Mouse (Mus musculus): Measurements from ENCODE around the gene Mindy2. TPM values are rescaled to one million over a fixed set of nuclear protein-coding genes. Genes with fewer than 3 reads are reported as not detected.

Gene Mindy2
- polyA plus RNA-seq, 1 experiment from 2014 or later: 12.9 TPM

GRCm38 (mm10) chr9:70671278-70671677 lies 14.3 kb upstream of the Mindy2 start:
- Histone ChIP-seq H3K4me1 (ENCODE audit: control insufficient read depth, low read depth, low read length) (peaks cover 45% of the 10 kb centered on the region), H3K27ac (ENCODE audit: low read length) (peak overlapping the region; percentile 93), H3K9me3 (replicated peaks; ENCODE audit: control insufficient read depth, low read length) (peaks cover 3% of the 10 kb centered on the region), H3K27me3 (ENCODE audit: control insufficient read depth, insufficient read depth, low read depth, low read length) (no peaks in the 10 kb centered on the region), H3K4me2 (ENCODE audit: low read depth, low read length) (peak overlapping the region; percentile 44; the same call in 1 of the 2 replicates), H3K36me3 (ENCODE audit: control insufficient read depth, insufficient read depth) (no peaks in the 10 kb centered on the region), H3K4me3 (ENCODE audit: low read depth, low read length) (no peak overlapping the region), H3K9ac (ENCODE audit: low read depth, low read length) (peak overlapping the region; percentile 47)
- ATAC-seq (ENCODE audit: low read depth): 0 out of 2 replicates have a peak, but pooled peaks have one; percentile 19
- WGBS (ENCODE audit: insufficient replicate concordance): 23% methylated on average over 6 of the region's 6 CpGs

GRCm38 (mm10) chr9:70670381-70670780 lies 13.4 kb upstream of the Mindy2 start:
- H3K27ac ChIP-seq (ENCODE audit: low read length): peak overlapping the region; percentile 93
- H3K9ac ChIP-seq (ENCODE audit: low read depth, low read length): peak overlapping the region; percentile 53
- WGBS (ENCODE audit: insufficient replicate concordance): 27% methylated on average over 6 of the region's 6 CpGs
- H3K27me3 ChIP-seq (ENCODE audit: control insufficient read depth, insufficient read depth, low read depth, low read length): no peaks in the 10 kb centered on the region
- ATAC-seq (ENCODE audit: low read depth): peak; percentile 70
- peaks cover 3% of the 10 kb centered on the region for H3K9me3 ChIP-seq (replicated peaks; ENCODE audit: control insufficient read depth, low read length)
- H3K4me2 ChIP-seq (ENCODE audit: low read depth, low read length): peak overlapping the region; percentile 28
- peaks cover 40% of the 10 kb centered on the region for H3K4me1 ChIP-seq (ENCODE audit: control insufficient read depth, low read depth, low read length)
- no peaks in the 10 kb centered on the region; the same call in 1 of the 2 replicates for H3K36me3 ChIP-seq (ENCODE audit: control insufficient read depth, insufficient read depth)
- H3K4me3 ChIP-seq (ENCODE audit: low read depth, low read length): no peak overlapping the region

GRCm38 (mm10) chr9:70669197-70669596 lies 12.2 kb upstream of the Mindy2 start:
- peak overlapping the region; percentile 41 for H3K4me2 ChIP-seq (ENCODE audit: low read depth, low read length)

GRCm38 (mm10) chr9:70668048-70668447 lies 11.1 kb upstream of the Mindy2 start:
- H3K4me1 ChIP-seq (ENCODE audit: control insufficient read depth, low read depth, low read length): peaks cover 34% of the 10 kb centered on the region
- H3K4me2 ChIP-seq (ENCODE audit: low read depth, low read length): no peak overlapping the region
- no peak overlapping the region for H3K4me3 ChIP-seq (ENCODE audit: low read depth, low read length)
- no peak overlapping the region for H3K9ac ChIP-seq (ENCODE audit: low read depth, low read length)
- H3K27me3 ChIP-seq (ENCODE audit: control insufficient read depth, insufficient read depth, low read depth, low read length): no peaks in the 10 kb centered on the region
- H3K27ac ChIP-seq (ENCODE audit: low read length): peak overlapping the region; percentile 93
- peaks cover 3% of the 10 kb centered on the region for H3K9me3 ChIP-seq (replicated peaks; ENCODE audit: control insufficient read depth, low read length)
- H3K36me3 ChIP-seq (ENCODE audit: control insufficient read depth, insufficient read depth): no peaks in the 10 kb centered on the region; the same call in 1 of the 2 replicates
- no peak for ATAC-seq (ENCODE audit: low read depth)

More at GRCm38 (mm10) chr9:70669197-70669596, 12.2 kb upstream of the Mindy2 start:
- Histone ChIP-seq H3K4me1 (ENCODE audit: control insufficient read depth, low read depth, low read length) (peaks cover 35% of the 10 kb centered on the region), H3K4me3 (ENCODE audit: low read depth, low read length) (no peak overlapping the region), H3K27ac (ENCODE audit: low read length) (peak overlapping the region; percentile 93), H3K36me3 (ENCODE audit: control insufficient read depth, insufficient read depth) (no peaks in the 10 kb centered on the region; the same call in 1 of the 2 replicates), H3K9ac (ENCODE audit: low read depth, low read length) (peak overlapping the region; percentile 22), H3K27me3 (ENCODE audit: control insufficient read depth, insufficient read depth, low read depth, low read length) (no peaks in the 10 kb centered on the region), H3K9me3 (replicated peaks; ENCODE audit: control insufficient read depth, low read length) (peaks cover 3% of the 10 kb centered on the region)
- 11% methylated on average over 2 of the region's 2 CpGs for WGBS (ENCODE audit: insufficient replicate concordance)
- ATAC-seq (ENCODE audit: low read depth): peak; percentile 91

GRCm38 (mm10) chr9:70666811-70667210 lies 9.8 kb upstream of the Mindy2 start:
- 59% methylated on average over 7 of the region's 7 CpGs for WGBS (ENCODE audit: insufficient replicate concordance)
- Histone ChIP-seq H3K9me3 (replicated peaks; ENCODE audit: control insufficient read depth, low read length) (peaks cover 3% of the 10 kb centered on the region), H3K4me1 (ENCODE audit: control insufficient read depth, low read depth, low read length) (peaks cover 23% of the 10 kb centered on the region), H3K36me3 (ENCODE audit: control insufficient read depth, insufficient read depth) (no peaks in the 10 kb centered on the region; the same call in 1 of the 2 replicates), H3K27ac (ENCODE audit: low read length) (no peak overlapping the region), H3K9ac (ENCODE audit: low read depth, low read length) (no peak overlapping the region), H3K27me3 (ENCODE audit: control insufficient read depth, insufficient read depth, low read depth, low read length) (no peaks in the 10 kb centered on the region), H3K4me3 (ENCODE audit: low read depth, low read length) (no peak overlapping the region), H3K4me2 (ENCODE audit: low read depth, low read length) (no peak overlapping the region)
- ATAC-seq (ENCODE audit: low read depth): no peak

- no peak overlapping the region for H3K4me2 ChIP-seq (ENCODE audit: low read depth, low read length)
- H3K4me1 ChIP-seq (ENCODE audit: control insufficient read depth, low read depth, low read length): peaks cover 15% of the 10 kb centered on the region
- peaks cover 3% of the 10 kb centered on the region for H3K9me3 ChIP-seq (replicated peaks; ENCODE audit: control insufficient read depth, low read length)
- H3K27ac ChIP-seq (ENCODE audit: low read length): no peak overlapping the region
- no peak for ATAC-seq (ENCODE audit: low read depth)
- no peaks in the 10 kb centered on the region; the same call in 1 of the 2 replicates for H3K36me3 ChIP-seq (ENCODE audit: control insufficient read depth, insufficient read depth)
- H3K4me3 ChIP-seq (ENCODE audit: low read depth, low read length): no peak overlapping the region
- 66% methylated on average over 16 of the region's 16 CpGs for WGBS (ENCODE audit: insufficient replicate concordance)
- no peaks in the 10 kb centered on the region for H3K27me3 ChIP-seq (ENCODE audit: control insufficient read depth, insufficient read depth, low read depth, low read length)
- no peak overlapping the region for H3K9ac ChIP-seq (ENCODE audit: low read depth, low read length)
Observed at GRCm38 (mm10) chr9:70665372-70666145, 8.6 kb upstream of the Mindy2 start.

- Histone ChIP-seq H3K4me1 (ENCODE audit: control insufficient read depth, low read depth, low read length) (peaks cover 11% of the 10 kb centered on the region), H3K9me3 (replicated peaks; ENCODE audit: control insufficient read depth, low read length) (peaks cover 3% of the 10 kb centered on the region), H3K4me2 (ENCODE audit: low read depth, low read length) (no peak overlapping the region), H3K36me3 (ENCODE audit: control insufficient read depth, insufficient read depth) (no peaks in the 10 kb centered on the region; the same call in 1 of the 2 replicates), H3K9ac (ENCODE audit: low read depth, low read length) (no peak overlapping the region), H3K27ac (ENCODE audit: low read length) (no peak overlapping the region), H3K27me3 (ENCODE audit: control insufficient read depth, insufficient read depth, low read depth, low read length) (no peaks in the 10 kb centered on the region), H3K4me3 (ENCODE audit: low read depth, low read length) (no peak overlapping the region)
- ATAC-seq (ENCODE audit: low read depth): no peak
- 77% methylated on average over 4 of the region's 4 CpGs for WGBS (ENCODE audit: insufficient replicate concordance)
Observed at GRCm38 (mm10) chr9:70664847-70665246, 7.9 kb upstream of the Mindy2 start.

- Histone ChIP-seq H3K9me3 (replicated peaks; ENCODE audit: control insufficient read depth, low read length) (no peaks in the 10 kb centered on the region), H3K27me3 (ENCODE audit: control insufficient read depth, insufficient read depth, low read depth, low read length) (no peaks in the 10 kb centered on the region), H3K9ac (ENCODE audit: low read depth, low read length) (peak overlapping the region; percentile 55), H3K27ac (ENCODE audit: low read length) (peak overlapping the region; percentile 58), H3K4me3 (ENCODE audit: low read depth, low read length) (peak overlapping the region; percentile 90), H3K4me1 (ENCODE audit: control insufficient read depth, low read depth, low read length) (peaks cover 24% of the 10 kb centered on the region), H3K4me2 (ENCODE audit: low read depth, low read length) (peak overlapping the region; percentile 46), H3K36me3 (ENCODE audit: control insufficient read depth, insufficient read depth) (0 out of 2 replicates have a peak, but pooled peaks cover 2% of the 10 kb centered on the region)
- WGBS (ENCODE audit: insufficient replicate concordance): 26% methylated on average over 2 of the region's 2 CpGs
- no peak for ATAC-seq (ENCODE audit: low read depth)
Observed at GRCm38 (mm10) chr9:70658266-70658665, 1.3 kb upstream of the Mindy2 start.

All from liver, embryonic 16.5 days (tissue).